Mouse (Mus musculus) neural tube, embryonic 15.5 days (tissue): ENCODE data around the gene B4galnt1. TPM values are rescaled to one million over a fixed set of nuclear protein-coding genes. Genes with fewer than 3 reads are reported as not detected.

Experiments
- ATAC-seq: fragments of 200-750 bp; cut with Nextera tagmentation; 2 replicates; pipeline ENCODE4 v1.8.0; 2017; ENCODE audit warnings: mild to moderate bottlenecking, moderate TSS enrichment, moderate library complexity; ENCODE audit not compliant: low FRiP score
- H3K27ac ChIP-seq: fragments of 300-500 bp; sonication (generic); replicated peaks from 2 replicates; pipeline ENCODE4 v1.5.1; 2015; ENCODE audit warnings: mild to moderate bottlenecking, inconsistent platforms
- H3K27me3 ChIP-seq: fragments of 300-500 bp; sonication (generic); replicated peaks from 2 replicates; pipeline ENCODE4 v1.6.1; 2015; ENCODE audit warnings: inconsistent platforms
- H3K36me3 ChIP-seq: fragments of 300-500 bp; sonication (generic); 2 replicates; pipeline ENCODE4 v1.6.1; 2015; ENCODE audit warnings: inconsistent platforms
- H3K4me1 ChIP-seq: fragments of 300-500 bp; sonication (generic); 2 replicates; pipeline ENCODE4 v1.6.1; 2015; ENCODE audit warnings: inconsistent platforms
- H3K4me2 ChIP-seq: fragments of 300-500 bp; sonication (generic); 2 replicates; pipeline ENCODE4 v1.6.1; 2015; ENCODE audit warnings: inconsistent platforms, mild to moderate bottlenecking, moderate library complexity
- H3K4me3 ChIP-seq: fragments of 300-500 bp; sonication (generic); replicated peaks from 2 replicates; pipeline ENCODE4 v1.5.1; 2015; ENCODE audit warnings: mild to moderate bottlenecking, inconsistent platforms
- H3K9ac ChIP-seq: fragments of 300-500 bp; sonication (generic); replicated peaks from 2 replicates; pipeline ENCODE4 v1.6.1; 2015; ENCODE audit warnings: mild to moderate bottlenecking, inconsistent platforms
- H3K9me3 ChIP-seq: fragments of 300-500 bp; sonication (generic); replicated peaks from 2 replicates; pipeline ENCODE4 v1.6.1; 2016; ENCODE audit warnings: inconsistent platforms
- WGBS: fragments of 180-500 bp; shearing (Covaris S2); methylation state at CpG from one replicate; pipeline ENCODE4 v1.1.7; 2015; ENCODE audit warnings: mixed read lengths; 5-methylcytosine and 5-hydroxymethylcytosine counted together
- polyA plus RNA-seq: library from polyadenylated mRNA; unstranded; fragments of >200 nt; fragmentation: Nextera tagmentation; extraction: Ambion mirVana; gene quantifications from 2 replicates; pipeline ENCODE4 v1.2.1, GENCODE M21; 2015

B4galnt1 gene
- polyA plus RNA-seq, 1 experiment from 2014 or later, result 70.4 TPM

DNA sequence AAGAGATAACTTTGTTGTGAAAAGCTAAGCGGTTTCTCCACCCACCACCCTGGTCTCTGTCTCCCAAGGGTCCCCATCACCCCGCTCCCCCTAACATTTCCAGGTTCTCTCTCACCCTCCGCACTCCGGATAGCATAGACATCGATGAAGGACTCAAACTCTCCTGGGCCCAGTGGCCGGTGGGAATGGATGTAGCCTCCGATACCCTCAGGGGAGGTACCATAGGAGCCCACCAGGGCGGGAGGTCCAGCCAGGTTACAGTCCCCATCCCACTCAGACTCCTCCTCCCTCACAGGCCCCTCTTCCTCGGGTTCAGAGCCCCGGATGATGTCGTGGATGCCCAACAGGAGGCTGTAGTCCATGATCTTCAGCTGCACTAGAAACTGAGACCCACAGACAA, 34.4 kb downstream of the B4galnt1 start:
- H3K27ac ChIP-seq, result no peak overlapping the region

DNA sequence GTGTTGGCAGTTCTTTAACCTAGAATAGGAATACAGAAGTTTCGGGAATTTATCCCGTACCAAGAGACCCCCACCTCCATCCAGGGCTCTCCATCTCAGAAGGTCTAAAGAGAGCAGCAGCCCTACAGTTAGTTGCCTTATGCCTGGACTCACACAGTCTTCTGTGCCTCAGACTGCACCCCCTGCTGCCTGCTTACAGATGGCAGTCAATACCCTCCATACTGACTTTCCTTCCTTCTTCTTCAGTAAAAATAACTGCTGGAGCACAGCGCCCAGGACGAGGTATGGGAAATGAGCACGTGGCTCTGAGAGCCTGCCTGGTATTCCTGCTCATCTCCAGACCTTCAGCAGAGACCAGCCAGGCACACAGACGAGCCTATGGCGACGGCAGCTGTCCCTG, 35.3 kb downstream of the B4galnt1 start:
- WGBS, result 84% methylated on average over 8 of the region's 8 CpGs
- H3K9ac ChIP-seq, result no peak overlapping the region
- peaks cover 11% of the 10 kb centered on the region for H3K4me1 ChIP-seq
- ATAC-seq, result no peak
- no peaks in the 10 kb centered on the region for H3K9me3 ChIP-seq
- peaks cover 64% of the 10 kb centered on the region for H3K36me3 ChIP-seq
- H3K4me2 ChIP-seq, result no peak overlapping the region
- H3K4me3 ChIP-seq, result no peak overlapping the region
- no peaks in the 10 kb centered on the region for H3K27me3 ChIP-seq
- no peak overlapping the region for H3K27ac ChIP-seq

More for the DNA sequence above, 34.4 kb downstream of the B4galnt1 start:
- no peaks in the 10 kb centered on the region for H3K9me3 ChIP-seq
- no peak overlapping the region for H3K4me3 ChIP-seq
- no peak overlapping the region for H3K9ac ChIP-seq
- no peak for ATAC-seq
- 84% methylated on average over 11 of the region's 11 CpGs for WGBS
- H3K4me1 ChIP-seq, result peaks cover 17% of the 10 kb centered on the region
- H3K36me3 ChIP-seq, result peaks cover 59% of the 10 kb centered on the region
- no peaks in the 10 kb centered on the region for H3K27me3 ChIP-seq
- H3K4me2 ChIP-seq, result no peak overlapping the region

DNA sequence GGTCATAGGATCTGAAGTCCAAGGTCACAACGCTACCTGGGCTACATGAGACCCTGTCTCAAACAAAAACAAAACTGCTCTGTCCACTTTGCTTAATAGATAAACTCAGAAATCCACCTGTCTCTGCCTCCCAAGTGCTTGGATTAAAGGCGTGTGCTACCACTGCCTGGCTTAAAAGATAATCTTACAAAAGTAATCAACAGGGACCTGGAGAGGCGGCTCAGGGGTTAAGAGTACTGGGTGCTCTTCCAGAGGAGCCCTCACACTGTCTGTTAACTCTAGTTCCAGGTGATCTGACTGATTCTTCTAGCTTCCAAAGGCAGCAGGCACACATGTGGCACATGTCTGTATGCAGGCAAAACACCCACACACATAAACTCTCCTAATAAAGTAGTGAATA, 38.1 kb downstream of the B4galnt1 start:
- H3K4me1 ChIP-seq, result no peaks in the 10 kb centered on the region
- no peak for ATAC-seq
- 98% methylated on average over 3 of the region's 3 CpGs for WGBS
- H3K9ac ChIP-seq, result no peak overlapping the region
- H3K4me3 ChIP-seq, result no peak overlapping the region
- H3K27ac ChIP-seq, result no peak overlapping the region
- no peak overlapping the region for H3K4me2 ChIP-seq
- no peaks in the 10 kb centered on the region for H3K9me3 ChIP-seq
- H3K36me3 ChIP-seq, result peaks cover 82% of the 10 kb centered on the region
- no peaks in the 10 kb centered on the region for H3K27me3 ChIP-seq

DNA sequence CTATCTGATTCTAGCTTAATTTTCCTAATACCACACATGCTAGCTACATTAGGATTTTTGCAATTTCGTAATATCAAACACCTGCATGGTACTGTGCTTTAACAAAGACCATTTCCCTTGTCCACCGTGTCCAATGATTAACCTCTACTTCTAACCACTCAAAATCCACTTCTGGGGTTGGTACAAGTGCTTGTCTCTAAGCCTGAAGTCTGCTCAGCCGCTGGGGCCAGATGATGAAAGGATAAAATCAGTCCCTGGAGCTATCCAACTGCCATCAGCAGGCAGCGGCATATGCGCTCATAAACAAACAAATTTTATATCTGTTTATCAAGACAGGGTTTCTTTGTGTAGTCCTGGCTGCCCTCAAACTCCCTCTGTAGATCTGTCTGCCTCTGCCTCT, 39.6 kb downstream of the B4galnt1 start:
- WGBS, result 88% methylated on average over 5 of the region's 5 CpGs
- Histone ChIP-seq H3K27ac (no peak overlapping the region), H3K9ac (no peak overlapping the region), H3K4me1 (peaks cover 4% of the 10 kb centered on the region), H3K27me3 (no peaks in the 10 kb centered on the region), H3K4me2 (no peak overlapping the region), H3K4me3 (no peak overlapping the region), H3K9me3 (no peaks in the 10 kb centered on the region), H3K36me3 (peaks cover 70% of the 10 kb centered on the region)
- no peak for ATAC-seq

DNA sequence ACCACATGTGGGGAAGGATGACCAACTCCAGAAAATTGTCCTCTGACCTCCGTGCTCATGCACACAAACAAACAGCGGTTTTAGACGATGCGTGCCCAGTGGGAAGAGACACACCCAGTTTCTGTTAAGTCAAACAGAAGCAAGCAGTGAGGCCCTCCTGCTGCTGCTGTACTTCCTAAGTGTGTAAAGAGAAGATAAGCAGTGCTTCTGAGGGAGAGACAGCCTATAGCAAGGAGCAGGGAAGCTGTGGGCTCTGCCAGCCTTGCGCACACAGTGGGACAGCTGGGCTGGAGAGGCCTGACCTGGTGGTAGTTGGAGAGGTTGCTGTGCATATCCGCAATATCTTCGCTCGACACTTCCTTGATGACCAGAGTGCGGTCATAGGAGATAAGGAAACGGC, 40.3 kb downstream of the B4galnt1 start:
- 92% methylated on average over 10 of the region's 10 CpGs for WGBS
- no peak overlapping the region for H3K4me3 ChIP-seq
- H3K9me3 ChIP-seq, result no peaks in the 10 kb centered on the region
- H3K27me3 ChIP-seq, result no peaks in the 10 kb centered on the region
- H3K4me2 ChIP-seq, result no peak overlapping the region
- peaks cover 12% of the 10 kb centered on the region for H3K4me1 ChIP-seq
- no peak overlapping the region for H3K9ac ChIP-seq
- H3K27ac ChIP-seq, result no peak overlapping the region
- peaks cover 62% of the 10 kb centered on the region for H3K36me3 ChIP-seq
- no peak for ATAC-seq

DNA sequence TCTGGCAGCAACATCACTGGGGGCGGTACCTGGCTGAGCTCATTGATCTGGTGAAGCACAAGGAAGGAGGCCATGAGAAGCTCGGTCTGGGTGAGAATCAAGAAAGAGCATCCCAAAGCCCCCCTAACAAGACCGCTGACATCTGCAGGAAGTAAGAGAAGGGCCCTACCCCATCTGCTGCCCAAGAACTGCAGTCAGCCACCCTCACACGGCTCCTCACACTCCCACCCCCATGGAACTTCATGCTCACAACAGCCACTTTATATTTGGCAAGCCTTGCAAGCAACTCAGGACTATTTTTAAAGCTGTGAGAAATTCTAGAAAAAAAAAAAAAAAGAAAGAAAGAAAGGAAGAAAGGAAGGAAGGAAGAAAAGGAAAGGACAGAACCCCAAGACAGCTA, 43.9 kb downstream of the B4galnt1 start:
- Histone ChIP-seq H3K9ac (no peak overlapping the region), H3K9me3 (no peaks in the 10 kb centered on the region), H3K4me1 (peaks cover 22% of the 10 kb centered on the region), H3K4me3 (no peak overlapping the region), H3K27ac (no peak overlapping the region), H3K27me3 (no peaks in the 10 kb centered on the region), H3K36me3 (peaks cover 31% of the 10 kb centered on the region), H3K4me2 (no peak overlapping the region)
- ATAC-seq, result no peak
- 93% methylated on average over 4 of the region's 4 CpGs for WGBS

DNA sequence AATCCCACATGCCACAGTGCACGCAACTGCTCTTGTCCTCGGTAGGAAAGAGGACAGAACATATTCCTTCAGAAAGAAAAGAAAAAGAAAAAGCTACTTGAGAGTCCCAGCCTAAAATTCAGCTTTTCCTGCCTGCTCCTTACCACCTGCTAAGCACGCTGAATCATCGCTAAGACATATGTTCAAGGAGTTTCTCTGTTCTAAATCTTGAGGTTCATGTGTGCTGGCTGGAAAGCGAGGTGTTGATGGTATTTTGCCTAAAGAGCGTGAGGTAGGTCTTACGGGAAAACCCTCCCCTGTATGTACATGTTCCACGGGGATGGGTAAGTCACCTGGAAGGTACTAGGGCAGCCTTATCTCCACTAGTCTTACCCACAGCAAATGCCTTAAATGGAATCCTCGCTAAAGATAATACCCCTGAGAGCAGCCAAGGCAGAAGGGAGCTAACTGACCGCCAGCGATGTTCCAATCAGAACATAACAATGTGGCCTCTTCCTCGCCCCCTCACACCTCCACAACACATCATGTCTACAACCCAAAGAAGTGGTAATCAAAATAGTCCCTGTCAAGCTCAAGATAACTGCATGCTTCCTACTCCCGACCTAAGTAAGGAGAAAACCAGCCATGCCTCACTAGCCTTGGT, 45.0 kb downstream of the B4galnt1 start:
- Histone ChIP-seq H3K9me3 (no peaks in the 10 kb centered on the region), H3K27ac (no peak overlapping the region), H3K36me3 (peaks cover 26% of the 10 kb centered on the region), H3K4me1 (peaks cover 22% of the 10 kb centered on the region), H3K27me3 (no peaks in the 10 kb centered on the region), H3K4me2 (peak overlapping the region; percentile 95), H3K4me3 (peak overlapping the region; percentile 90), H3K9ac (0 out of 2 replicates have a peak overlapping the region, but pooled peaks have one; percentile 72)
- WGBS, result 89% methylated on average over 13 of the region's 13 CpGs
- ATAC-seq, result no peak

DNA sequence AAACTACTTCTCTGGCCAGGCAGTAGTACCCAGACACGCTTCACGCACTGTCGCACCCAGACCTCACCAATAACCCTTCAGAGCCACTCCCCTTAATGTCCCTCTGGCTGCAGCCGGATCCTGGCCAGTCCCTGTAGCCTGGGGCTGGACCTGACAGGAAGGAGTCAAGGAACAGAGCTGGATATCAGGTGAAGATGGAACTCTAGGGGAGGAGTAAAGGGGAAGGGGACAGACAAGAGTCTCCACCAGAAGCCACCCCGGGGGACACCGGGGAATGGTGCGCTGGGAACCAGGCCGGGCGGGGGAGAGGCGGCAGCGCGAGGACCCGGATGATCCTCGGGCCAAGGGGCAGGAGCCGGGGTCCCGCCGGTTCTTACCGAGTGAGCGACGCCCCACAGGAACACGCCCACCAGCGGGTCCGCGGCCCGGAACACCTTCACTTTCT, 46.0 kb downstream of the B4galnt1 start:
- H3K27ac ChIP-seq, result peak overlapping the region; percentile 61
- peaks cover 17% of the 10 kb centered on the region for H3K36me3 ChIP-seq
- peak overlapping the region; percentile 72 for H3K9ac ChIP-seq
- H3K4me3 ChIP-seq, result peak overlapping the region; percentile 90
- peaks cover 22% of the 10 kb centered on the region for H3K4me1 ChIP-seq
- no peaks in the 10 kb centered on the region for H3K27me3 ChIP-seq
- under 1% methylated on average over 23 of the region's 25 CpGs for WGBS
- H3K4me2 ChIP-seq, result peak overlapping the region; percentile 95
- peak; percentile 60 for ATAC-seq
- H3K9me3 ChIP-seq, result no peaks in the 10 kb centered on the region

DNA sequence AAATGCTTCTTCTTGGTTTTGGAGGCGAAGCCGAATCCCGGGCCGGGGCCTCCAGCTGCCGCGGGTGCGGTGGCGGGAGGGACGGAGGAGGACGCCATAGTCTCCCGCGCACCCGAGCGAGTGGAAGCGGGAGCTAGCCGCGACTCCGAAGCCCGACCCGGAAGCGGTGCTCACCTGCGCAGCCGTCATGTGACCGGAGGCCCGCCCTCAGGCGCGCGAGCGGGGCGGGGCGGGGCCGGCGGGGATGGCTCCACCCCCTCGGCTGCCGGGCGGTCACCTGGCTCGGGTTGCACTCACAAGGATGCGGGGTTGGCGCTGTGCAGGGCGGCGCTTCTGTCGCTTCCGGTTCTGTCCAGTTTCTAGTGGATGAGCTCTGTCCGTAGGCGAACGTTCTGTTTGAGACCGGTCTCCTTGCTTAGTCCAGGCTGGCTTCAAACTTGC, 46.4 kb downstream of the B4galnt1 start, which contains the start of gene Pip4k2c:
Gene Pip4k2c (minus strand): TSS at position 172 of the 441 bp plus-strand sequence.
- under 1% methylated on average over 44 of the region's 47 CpGs for WGBS

DNA sequence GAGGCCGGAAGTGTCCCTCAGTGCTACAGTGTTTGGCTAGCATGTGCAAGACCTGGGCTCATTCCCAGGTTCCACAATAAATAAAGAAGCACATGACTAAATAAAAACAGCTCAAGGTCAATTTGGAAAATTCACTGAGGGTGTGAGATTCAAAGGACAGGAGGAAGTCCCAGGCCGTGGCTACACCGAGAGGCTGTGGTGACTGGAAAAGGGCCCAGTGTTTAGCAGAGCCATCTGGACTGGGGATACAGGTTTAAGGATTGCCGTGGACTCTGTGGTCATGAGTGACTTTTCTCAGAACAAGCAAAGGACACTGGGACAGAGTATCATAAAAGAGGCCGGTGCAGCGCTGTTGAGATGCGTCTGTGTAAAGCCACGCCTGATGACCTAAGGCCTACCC, 48.2 kb downstream of the B4galnt1 start:
- ATAC-seq, result no peak
- Histone ChIP-seq H3K27me3 (no peaks in the 10 kb centered on the region), H3K27ac (no peak overlapping the region), H3K9me3 (no peaks in the 10 kb centered on the region), H3K9ac (no peak overlapping the region), H3K4me1 (peaks cover 22% of the 10 kb centered on the region), H3K4me3 (no peak overlapping the region), H3K36me3 (0 out of 2 replicates have a peak, but pooled peaks cover 3% of the 10 kb centered on the region), H3K4me2 (no peak overlapping the region)
- WGBS, result 91% methylated on average over 8 of the region's 8 CpGs

More for the DNA sequence above, 46.4 kb downstream of the B4galnt1 start, which contains the start of gene Pip4k2c:
- ATAC-seq, result peak; percentile 96
- Histone ChIP-seq H3K27ac (peak within 1 kb of the TSS; percentile 61), H3K4me3 (peak within 1 kb of the TSS; percentile 90), H3K36me3 (peaks cover 14% of the 10 kb centered on the region), H3K27me3 (no peaks in the 10 kb centered on the region), H3K4me1 (peaks cover 22% of the 10 kb centered on the region), H3K9me3 (no peaks in the 10 kb centered on the region), H3K4me2 (peak within 1 kb of the TSS; percentile 95), H3K9ac (peak within 1 kb of the TSS; percentile 72)

DNA sequence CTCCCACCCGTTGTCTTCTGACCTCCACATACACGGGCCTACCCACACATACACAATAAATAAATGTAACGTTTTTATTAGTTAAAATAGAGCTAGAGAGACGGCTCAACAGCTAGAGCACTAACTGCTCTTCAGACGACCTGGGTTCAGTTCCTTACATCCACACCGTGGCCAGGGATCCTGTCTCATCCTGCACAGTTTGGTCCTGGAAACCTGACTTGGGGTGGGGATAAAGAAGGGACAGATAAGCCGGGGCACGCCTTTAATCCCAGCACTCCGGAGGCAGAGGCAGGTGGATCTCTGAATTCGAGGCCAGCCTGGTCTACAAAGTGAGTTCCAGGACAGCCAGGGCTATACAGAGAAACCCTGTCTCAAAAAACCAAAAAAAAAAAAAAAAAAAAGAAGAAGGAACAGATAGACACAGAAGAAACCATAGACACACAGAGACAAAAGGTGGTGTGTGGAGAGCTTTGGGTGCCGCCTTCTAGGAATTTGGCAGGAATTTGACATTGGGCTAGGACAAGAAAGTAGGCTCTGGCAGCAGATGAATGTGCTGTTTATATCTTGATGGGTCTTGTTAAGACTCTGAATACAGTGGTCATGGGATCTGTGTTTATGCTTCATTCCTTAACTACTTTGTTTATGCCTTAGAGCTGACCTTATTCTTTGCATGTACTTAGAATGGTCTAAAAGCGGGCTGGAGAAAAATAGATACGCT, 48.8 kb downstream of the B4galnt1 start:
- H3K27me3 ChIP-seq, result no peaks in the 10 kb centered on the region
- H3K9me3 ChIP-seq, result no peaks in the 10 kb centered on the region
- ATAC-seq, result no peak
- 0 out of 2 replicates have a peak, but pooled peaks cover under 1% of the 10 kb centered on the region for H3K36me3 ChIP-seq
- H3K4me3 ChIP-seq, result no peak overlapping the region
- H3K9ac ChIP-seq, result no peak overlapping the region
- H3K27ac ChIP-seq, result no peak overlapping the region
- H3K4me2 ChIP-seq, result no peak overlapping the region
- 91% methylated on average over 13 of the region's 13 CpGs for WGBS
- H3K4me1 ChIP-seq, result peaks cover 22% of the 10 kb centered on the region

DNA sequence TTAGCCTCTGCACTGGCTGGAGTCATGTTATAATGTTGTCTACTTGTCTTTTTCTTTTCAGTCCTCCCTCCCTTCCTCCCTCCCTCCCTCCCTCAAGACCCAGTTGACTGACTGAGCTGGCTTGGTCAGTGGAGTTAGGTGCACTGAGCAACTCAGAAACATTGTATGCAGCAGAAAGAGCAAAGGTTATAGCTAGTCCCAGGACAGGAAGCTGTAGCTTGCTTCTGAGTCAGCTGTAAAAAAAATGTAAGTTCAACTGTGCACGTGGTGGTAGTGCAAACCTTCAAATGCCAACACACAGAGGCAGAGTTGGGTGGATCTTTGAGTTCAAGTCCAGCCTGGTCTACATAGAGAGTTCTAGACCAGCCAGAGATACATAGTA, 49.4 kb downstream of the B4galnt1 start:
- no peak overlapping the region for H3K27ac ChIP-seq
- H3K27me3 ChIP-seq, result no peaks in the 10 kb centered on the region
- no peak overlapping the region for H3K4me3 ChIP-seq
- H3K9ac ChIP-seq, result no peak overlapping the region
- no peak overlapping the region for H3K4me2 ChIP-seq
- H3K9me3 ChIP-seq, result no peaks in the 10 kb centered on the region
- H3K36me3 ChIP-seq, result no peaks in the 10 kb centered on the region
- ATAC-seq, result no peak
- WGBS, result 64% methylated on average over 1 of the region's 1 CpGs
- H3K4me1 ChIP-seq, result peaks cover 20% of the 10 kb centered on the region
